Mouse (Mus musculus): ENCODE measurements around the gene Col7a1. TPM values are rescaled to one million over a fixed set of nuclear protein-coding genes. Genes with fewer than 3 reads are reported as not detected.

Col7a1 gene
- polyA plus RNA-seq, 1 experiment from 2014 or later, result 2.9 TPM

DNA sequence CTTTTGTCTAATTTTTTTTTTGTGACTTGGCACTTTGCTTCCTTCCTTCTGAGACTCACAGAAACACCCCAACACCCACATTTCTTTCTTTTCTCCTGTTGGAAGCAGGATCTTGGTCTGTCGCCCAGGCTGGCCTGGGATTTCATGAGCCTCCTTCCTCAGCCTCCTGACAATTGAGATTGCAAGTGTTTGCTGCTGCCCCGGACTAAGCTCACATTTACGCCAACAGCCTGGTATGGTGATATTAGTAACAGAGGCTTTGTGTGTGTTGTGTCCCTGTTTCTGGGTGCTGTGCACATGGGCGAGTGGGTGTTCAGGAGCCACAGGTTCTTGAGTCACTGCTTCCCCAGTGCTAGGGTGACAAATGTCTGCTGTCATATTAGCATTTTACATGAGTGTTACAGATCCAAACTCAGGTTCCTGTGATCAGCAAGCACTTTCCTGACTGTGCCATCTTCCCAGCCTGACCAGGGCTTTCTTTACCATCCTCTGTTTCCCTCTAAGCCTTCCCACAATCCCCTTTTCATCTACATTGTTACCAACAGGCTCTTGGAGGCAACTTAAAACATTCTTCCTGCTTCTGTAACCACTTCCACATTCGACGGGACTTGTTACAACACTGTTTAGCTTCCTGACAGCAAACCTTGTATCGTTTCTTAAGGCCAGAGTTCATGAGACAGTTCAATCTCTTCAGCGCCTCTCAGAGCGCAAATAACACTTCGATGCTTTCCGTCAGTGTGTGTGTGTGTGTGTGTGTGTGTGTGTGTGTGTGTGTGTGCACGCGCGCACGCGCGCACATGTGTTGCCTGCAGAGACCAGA is 69.7 kb downstream of the Col7a1 start:
- Histone ChIP-seq H3K4me3 (ENCODE audit: low read depth, low read length) (no peak overlapping the region), H3K9me3 (ENCODE audit: low read length) (no peaks in the 10 kb centered on the region), H3K9ac (replicated peaks; ENCODE audit: low read depth) (no peak overlapping the region), H3K27me3 (replicated peaks; ENCODE audit: insufficient read depth, low read length) (no peaks in the 10 kb centered on the region), H3K4me2 (replicated peaks; ENCODE audit: low read depth, low read length) (no peak overlapping the region), H3K27ac (ENCODE audit: low read length) (no peak overlapping the region), H3K36me3 (ENCODE audit: insufficient read depth, low read length) (no peaks in the 10 kb centered on the region), H3K4me1 (ENCODE audit: insufficient read depth, low read depth, low read length) (no peaks in the 10 kb centered on the region)
- ATAC-seq (no peak), DNase-seq (ENCODE audit: low spot score) (peak; percentile 53)
- TF ChIP-seq EP300 (IDR thresholded peaks at IDR 0.05) (0 out of 2 replicates have a peak, but pooled peaks have one; percentile 20), CTCF (IDR thresholded peaks at IDR 0.05) (no peak)
- WGBS, result 74% methylated on average over 17 of the region's 17 CpGs

DNA sequence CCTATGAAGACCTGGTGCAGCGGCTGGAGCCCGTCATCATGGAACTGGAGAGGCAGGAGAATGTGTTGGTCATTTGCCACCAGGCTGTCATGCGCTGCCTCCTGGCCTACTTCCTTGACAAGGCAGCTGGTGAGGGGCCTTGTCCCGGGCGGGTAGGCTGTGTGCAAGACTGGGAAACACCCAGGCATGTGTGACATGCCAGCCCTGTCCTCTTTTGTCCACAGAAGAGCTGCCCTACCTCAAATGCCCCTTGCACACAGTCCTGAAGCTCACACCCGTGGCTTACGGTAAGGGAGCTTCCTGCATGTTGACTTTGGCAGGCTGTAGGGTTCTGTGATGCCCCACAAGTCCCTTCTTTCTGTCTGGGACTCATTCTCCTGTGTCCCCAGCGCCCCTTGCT is 74.1 kb downstream of the Col7a1 start:
- Histone ChIP-seq H3K27me3 (replicated peaks; ENCODE audit: insufficient read depth, low read length) (no peaks in the 10 kb centered on the region), H3K4me2 (replicated peaks; ENCODE audit: low read depth, low read length) (no peak overlapping the region), H3K27ac (ENCODE audit: low read length) (no peak overlapping the region), H3K36me3 (ENCODE audit: insufficient read depth, low read length) (no peaks in the 10 kb centered on the region), H3K9ac (replicated peaks; ENCODE audit: low read depth) (no peak overlapping the region), H3K9me3 (ENCODE audit: low read length) (no peaks in the 10 kb centered on the region), H3K4me3 (ENCODE audit: low read depth, low read length) (no peak overlapping the region), H3K4me1 (ENCODE audit: insufficient read depth, low read depth, low read length) (no peaks in the 10 kb centered on the region)
- 59% methylated on average over 8 of the region's 8 CpGs for WGBS
- no peak for DNase-seq (ENCODE audit: low spot score)
- no peak for TF ChIP-seq CTCF (IDR thresholded peaks at IDR 0.05)
- no peak for TF ChIP-seq EP300 (IDR thresholded peaks at IDR 0.05)
- no peak for ATAC-seq

- no peak for TF ChIP-seq CTCF (IDR thresholded peaks at IDR 0.05)
- no peak for TF ChIP-seq EP300 (IDR thresholded peaks at IDR 0.05)
- DNase-seq (ENCODE audit: low spot score) (no peak), ATAC-seq (no peak)
- Histone ChIP-seq H3K4me3 (ENCODE audit: low read depth, low read length) (no peak overlapping the region), H3K9me3 (ENCODE audit: low read length) (no peaks in the 10 kb centered on the region), H3K27me3 (replicated peaks; ENCODE audit: insufficient read depth, low read length) (no peaks in the 10 kb centered on the region), H3K27ac (ENCODE audit: low read length) (no peak overlapping the region), H3K36me3 (ENCODE audit: insufficient read depth, low read length) (no peaks in the 10 kb centered on the region), H3K4me1 (ENCODE audit: insufficient read depth, low read depth, low read length) (no peaks in the 10 kb centered on the region), H3K4me2 (replicated peaks; ENCODE audit: low read depth, low read length) (no peak overlapping the region), H3K9ac (replicated peaks; ENCODE audit: low read depth) (no peak overlapping the region)
- 79% methylated on average over 3 of the region's 3 CpGs for WGBS
Measured at GRCm38 (mm10) chr9:109028421-109028820, 75.0 kb downstream of the Col7a1 start.

DNA sequence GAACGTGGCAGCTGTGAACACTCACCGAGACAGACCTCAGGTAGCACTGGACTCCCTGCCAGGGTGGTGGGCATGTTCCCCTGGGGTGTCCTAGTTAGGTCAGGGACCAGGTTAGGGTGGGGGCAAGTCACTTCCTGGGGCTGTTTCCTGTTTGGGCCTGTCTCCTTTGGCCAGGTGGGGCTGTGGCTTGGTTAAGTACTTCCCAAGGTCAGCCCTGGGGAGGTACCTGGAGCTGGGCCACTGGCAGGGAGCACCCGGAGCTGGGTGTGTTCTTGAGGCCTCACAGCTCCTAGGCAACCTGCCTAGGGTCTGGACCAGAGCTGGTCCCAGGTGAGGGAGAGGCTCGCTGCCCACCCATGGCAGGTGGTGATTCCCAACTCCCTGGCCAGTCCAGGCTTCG is 75.5 kb downstream of the Col7a1 start:
- 74% methylated on average over 5 of the region's 5 CpGs for WGBS
- Histone ChIP-seq H3K27me3 (replicated peaks; ENCODE audit: insufficient read depth, low read length) (no peaks in the 10 kb centered on the region), H3K9me3 (ENCODE audit: low read length) (no peaks in the 10 kb centered on the region), H3K4me1 (ENCODE audit: insufficient read depth, low read depth, low read length) (no peaks in the 10 kb centered on the region), H3K4me2 (replicated peaks; ENCODE audit: low read depth, low read length) (no peak overlapping the region), H3K36me3 (ENCODE audit: insufficient read depth, low read length) (no peaks in the 10 kb centered on the region), H3K27ac (ENCODE audit: low read length) (no peak overlapping the region), H3K4me3 (ENCODE audit: low read depth, low read length) (no peak overlapping the region), H3K9ac (replicated peaks; ENCODE audit: low read depth) (no peak overlapping the region)
- ATAC-seq (no peak), DNase-seq (ENCODE audit: low spot score) (no peak)
- no peak for TF ChIP-seq CTCF (IDR thresholded peaks at IDR 0.05)
- TF ChIP-seq EP300 (IDR thresholded peaks at IDR 0.05), result no peak

GRCm38 (mm10) chr9:109030312-109030711 is 76.9 kb downstream of the Col7a1 start:
- Histone ChIP-seq H3K4me1 (ENCODE audit: insufficient read depth, low read depth, low read length) (no peaks in the 10 kb centered on the region), H3K9me3 (ENCODE audit: low read length) (no peaks in the 10 kb centered on the region), H3K9ac (replicated peaks; ENCODE audit: low read depth) (no peak overlapping the region), H3K4me2 (replicated peaks; ENCODE audit: low read depth, low read length) (no peak overlapping the region), H3K36me3 (ENCODE audit: insufficient read depth, low read length) (no peaks in the 10 kb centered on the region), H3K27ac (ENCODE audit: low read length) (no peak overlapping the region), H3K27me3 (replicated peaks; ENCODE audit: insufficient read depth, low read length) (no peaks in the 10 kb centered on the region), H3K4me3 (ENCODE audit: low read depth, low read length) (no peak overlapping the region)
- DNase-seq (ENCODE audit: low spot score), result no peak
- TF ChIP-seq EP300 (IDR thresholded peaks at IDR 0.05), result no peak
- no peak for TF ChIP-seq CTCF (IDR thresholded peaks at IDR 0.05)
- ATAC-seq, result no peak
- WGBS, result 53% methylated on average over 3 of the region's 3 CpGs

GRCm38 (mm10) chr9:109031001-109031400 is 77.6 kb downstream of the Col7a1 start:
- Histone ChIP-seq H3K4me3 (ENCODE audit: low read depth, low read length) (no peak overlapping the region), H3K27me3 (replicated peaks; ENCODE audit: insufficient read depth, low read length) (no peaks in the 10 kb centered on the region), H3K9me3 (ENCODE audit: low read length) (no peaks in the 10 kb centered on the region), H3K36me3 (ENCODE audit: insufficient read depth, low read length) (no peaks in the 10 kb centered on the region), H3K4me1 (ENCODE audit: insufficient read depth, low read depth, low read length) (no peaks in the 10 kb centered on the region), H3K4me2 (replicated peaks; ENCODE audit: low read depth, low read length) (no peak overlapping the region), H3K27ac (ENCODE audit: low read length) (no peak overlapping the region), H3K9ac (replicated peaks; ENCODE audit: low read depth) (no peak overlapping the region)
- 87% methylated on average over 7 of the region's 7 CpGs for WGBS
- no peak for ATAC-seq
- no peak for DNase-seq (ENCODE audit: low spot score)
- TF ChIP-seq CTCF (IDR thresholded peaks at IDR 0.05), result no peak
- TF ChIP-seq EP300 (IDR thresholded peaks at IDR 0.05), result no peak
